ENCODE assay signal across 16 mouse cellular contexts in genomic region chr11:86725607-86726006, GRCm38 (mm10).
"Had no signal": no experiment of that assay in that cellular context is flagged by ENCODE, and none has a peak within 500 bp of the region (broad histone marks: within the 10 kb centered on the region; RNA-seq: fewer than 3 reads in every experiment).

No protein-coding gene starts in this region.

- H3K4me2 ChIP-seq: neural tube, embryonic 13.5 days; neural tube, embryonic 15.5 days; stomach, embryonic 15.5 days had no signal

- H3K27ac ChIP-seq: neural tube, embryonic 13.5 days; neural tube, embryonic 15.5 days; stomach, embryonic 15.5 days; stomach, postnatal 0 days had no signal

- H3K9ac ChIP-seq: neural tube, embryonic 13.5 days; neural tube, embryonic 15.5 days; stomach, embryonic 15.5 days had no signal

- H3K9me3 ChIP-seq: neural tube, embryonic 13.5 days; neural tube, embryonic 15.5 days; stomach, embryonic 15.5 days had no signal

- H3K27me3 ChIP-seq: neural tube, embryonic 13.5 days; neural tube, embryonic 15.5 days; stomach, embryonic 15.5 days had no signal

- DNase-seq: retina, postnatal 1 day; right cerebral cortex, adult 18-20 months; right cerebral cortex, postnatal 14 days; right cerebral cortex, postnatal 25 days; right cerebral cortex, postnatal 4 days; spleen, adult 18-20 months; thymus, adult 18-20 months; thymus, adult 2 months; thymus, postnatal 14 days; thymus, postnatal 25 days; thymus, postnatal 36 days; thymus, postnatal 4 days had no signal

- H3K4me1 ChIP-seq: neural tube, embryonic 13.5 days; neural tube, embryonic 15.5 days; stomach, embryonic 15.5 days had no signal

- H3K4me3 ChIP-seq: neural tube, embryonic 13.5 days; neural tube, embryonic 15.5 days; stomach, embryonic 15.5 days had no signal
